Mouse (Mus musculus): ENCODE measurements around the gene Cstf1.

- TF ChIP-seq CTCF (IDR thresholded peaks at IDR 0.05; ENCODE audit: low read depth, low read length) = no peak
- TF ChIP-seq POLR2A (IDR thresholded peaks at IDR 0.05; ENCODE audit: extremely low read depth, insufficient read depth, low read length) = no peak
These were observed 10.9 kb downstream of the Cstf1 start for GRCm38 (mm10) chr2:172381341-172381740.

Measured in liver, adult 2 months (tissue).